ENCODE assay signal across 8 mouse cellular contexts in genomic region chr2:180126195-180126594, GRCm38 (mm10). TPM values are rescaled to one million over a fixed set of nuclear protein-coding genes. Genes with fewer than 3 reads are reported as not detected.
A peak's percentile ranks its signal among the peaks of the same experiment; 100 is the strongest.
DNase-seq lines count a peak whose midpoint lies in the region; ATAC-seq lines count a peak whose summit lies in the region.

No protein-coding gene starts in this region.

- peak; percentile 72 to 81 for DNase-seq in adrenal gland, adult (ENCODE audit: inconsistent age in 2 of 2, low spot score in 1 of 2)
- DNase-seq in adrenal gland, adult 18-20 months (ENCODE audit: low spot score in 2 of 2): no peak
- peak; percentile 22 to 48 for DNase-seq in layer of hippocampus, postnatal 14 days (ENCODE audit: low spot score in 2 of 2)
- DNase-seq in layer of hippocampus, postnatal 10 days (ENCODE audit: low spot score in 2 of 2): no peak
- DNase-seq in lung, adult 18-20 months: peak; percentile 37 to 64
- DNase-seq in urinary bladder, postnatal 36 days (ENCODE audit: low spot score in 2 of 2): peak; percentile 21 to 37
- DNase-seq in thymus, postnatal 10 days (ENCODE audit: low spot score in 2 of 2): no peak

- ATAC-seq in common myeloid progenitor, adult 5-6 weeks (replicated peaks; ENCODE audit: low read depth, poor library complexity, severe bottlenecking): peak; percentile 76

RNA-seq across cellular contexts. Expression of gene Osbpl2, which starts 7.1 kb away (rescaled TPM):
- 10 to 100 TPM; 36.9 to 37.5 TPM for total RNA-seq in adrenal gland, adult 18-20 months (2021)
- 10 to 100 TPM; 52.0 to 53.5 TPM for total RNA-seq in layer of hippocampus, postnatal 14 days (2021)
- 10 to 100 TPM; 53.2 to 54.4 TPM for total RNA-seq in layer of hippocampus, postnatal 10 days (2021)
- total RNA-seq in common myeloid progenitor, adult 5-6 weeks (2017): 33.8 and 35.9 TPM in 2 replicates

RNA-seq across cellular contexts. Expression of gene Hrh3, which starts 21.9 kb away (rescaled TPM):
- total RNA-seq in adrenal gland, adult 18-20 months (2021): under 1 TPM in 1 of 2 experiments, not detected in 1; 0.10 TPM
- total RNA-seq in layer of hippocampus, postnatal 14 days (2021): 10 to 100 TPM; 24.8 to 33.6 TPM
- 10 to 100 TPM; 15.3 to 16.2 TPM for total RNA-seq in layer of hippocampus, postnatal 10 days (2021)
- total RNA-seq in common myeloid progenitor, adult 5-6 weeks (2017): not detected in 2 replicates

RNA-seq across cellular contexts. Expression of gene Adrm1, which starts 45.1 kb away (rescaled TPM):
- 100 to 1,000 TPM; 179 to 198 TPM for total RNA-seq in adrenal gland, adult 18-20 months (2021)
- total RNA-seq in layer of hippocampus, postnatal 14 days (2021): 100 to 1,000 TPM in 1 of 2 experiments, 10 to 100 TPM in 1; 98.4 to 104 TPM
- total RNA-seq in layer of hippocampus, postnatal 10 days (2021): 100 to 1,000 TPM; 107 to 117 TPM
- total RNA-seq in common myeloid progenitor, adult 5-6 weeks (2017): 51.8 and 52.0 TPM in 2 replicates

RNA-seq across cellular contexts. Expression of gene Mtg2, which starts 55.8 kb away (rescaled TPM):
- 10 to 100 TPM; 14.6 to 15.3 TPM for total RNA-seq in adrenal gland, adult 18-20 months (2021)
- 10 to 100 TPM; 15.7 to 16.3 TPM for total RNA-seq in layer of hippocampus, postnatal 14 days (2021)
- 10 to 100 TPM; 15.0 to 17.7 TPM for total RNA-seq in layer of hippocampus, postnatal 10 days (2021)
- 9.7 and 12.5 TPM in 2 replicates for total RNA-seq in common myeloid progenitor, adult 5-6 weeks (2017)

Comparison
In these comparisons a context has a peak if more than half of its experiments do, and no peak if none do; other contexts are left out.
1. DNase-seq: peak in adrenal gland, adult (2 of 2), layer of hippocampus, postnatal 14 days (2 of 2), lung, adult 18-20 months (2 of 2) and urinary bladder, postnatal 36 days (2 of 2); none in adrenal gland, adult 18-20 months (0 of 2), layer of hippocampus, postnatal 10 days (0 of 2) and thymus, postnatal 10 days (0 of 2).
2. RNA of gene Hrh3, which starts 21.9 kb away (total RNA-seq): 24.8 to 33.6 TPM in layer of hippocampus, postnatal 14 days and 15.3 to 16.2 TPM in layer of hippocampus, postnatal 10 days; 0.10 TPM in adrenal gland, adult 18-20 months and not detected in common myeloid progenitor, adult 5-6 weeks; every median in the first group is over 10 times any median in the second.